Mouse (Mus musculus) stomach, postnatal 0 days (tissue): ENCODE results near the gene Mast4.

Experiments
- CTCF ChIP-seq: IDR thresholded peaks from 2 replicates; pipeline ENCODE4 v1.5.1; 2016; ENCODE audit warnings: antibody characterized with exemption, low read depth, mild to moderate bottlenecking, moderate library complexity
- EP300 ChIP-seq: optimal IDR thresholded peaks from 2 replicates; pipeline ENCODE3; 2016; ENCODE audit warnings: antibody characterized with exemption

DNA sequence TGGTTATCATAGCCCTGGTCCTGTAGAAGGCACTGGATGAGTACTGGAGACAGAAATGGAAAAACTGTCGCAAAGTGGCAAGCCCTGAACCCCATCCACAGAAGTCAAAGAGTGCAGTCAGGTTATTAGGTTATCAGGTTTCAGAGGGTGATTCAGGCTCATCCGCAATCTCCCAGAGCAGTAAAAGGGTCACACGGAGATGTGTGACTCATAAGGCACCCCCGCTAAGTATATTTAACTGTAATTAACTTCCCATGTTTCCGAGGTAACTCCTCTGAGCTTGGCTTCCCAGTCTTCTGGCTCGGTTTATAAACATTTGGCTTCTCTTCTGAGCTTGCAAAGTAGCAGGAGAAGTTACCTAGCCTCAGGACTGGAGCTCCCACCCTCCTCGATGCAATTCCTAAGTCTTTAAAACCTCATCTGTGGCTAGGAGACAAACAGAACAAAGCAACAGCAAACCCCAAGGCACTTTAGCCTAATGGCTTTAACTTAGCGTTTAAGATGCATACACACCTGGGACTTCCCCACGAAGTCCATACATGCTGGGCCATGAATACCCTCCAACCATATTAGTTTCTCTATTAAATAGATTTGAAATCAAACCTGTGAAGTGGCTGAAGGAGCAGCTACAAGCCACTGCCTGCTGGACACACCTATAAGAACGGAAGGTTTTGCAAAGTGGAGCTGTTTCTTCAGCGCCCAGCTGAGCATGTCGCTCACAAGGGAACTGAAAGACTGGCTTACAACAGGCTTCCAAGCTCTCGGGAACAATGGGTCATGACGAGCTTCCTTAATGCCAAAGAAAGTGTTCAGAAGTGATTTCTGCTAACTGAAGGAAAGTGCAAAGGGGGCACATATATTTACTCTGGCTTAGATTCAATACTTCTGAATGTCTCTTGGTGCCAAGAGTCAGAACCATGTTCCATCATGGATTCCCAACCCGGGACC, 439.7 kb downstream of the Mast4 start:
- no peak for TF ChIP-seq CTCF
- TF ChIP-seq EP300, result no peak
